Mouse (Mus musculus) heart, embryonic 12.5 days (tissue): ENCODE data around the gene Fut9. TPM values are rescaled to one million over a fixed set of nuclear protein-coding genes. Genes with fewer than 3 reads are reported as not detected.

Experiments used
- ATAC-seq: fragments of 200-750 bp; cut with Nextera tagmentation; 2 replicates; pipeline ENCODE4 v1.8.0; 2017; ENCODE audit warnings: moderate TSS enrichment, moderate library complexity; ENCODE audit not compliant: insufficient number of reproducible peaks, low FRiP score
- H3K27ac ChIP-seq: fragments of 300-500 bp; sonication (generic); 2 replicates; pipeline ENCODE4 v1.5.1; 2016; ENCODE audit warnings: mild to moderate bottlenecking, moderate library complexity; ENCODE audit not compliant: poor library complexity, severe bottlenecking
- H3K27me3 ChIP-seq: fragments of 300-500 bp; sonication (generic); replicated peaks from 2 replicates; pipeline ENCODE4 v1.6.1; 2016; ENCODE audit warnings: mild to moderate bottlenecking, moderate library complexity
- H3K36me3 ChIP-seq: fragments of 300-500 bp; sonication (generic); 2 replicates; pipeline ENCODE4 v1.6.1; 2016; ENCODE audit warnings: mild to moderate bottlenecking, moderate library complexity
- H3K4me1 ChIP-seq: fragments of 300-500 bp; sonication (generic); replicated peaks from 2 replicates; pipeline ENCODE4 v1.6.1; 2016; ENCODE audit warnings: mild to moderate bottlenecking
- H3K4me2 ChIP-seq: fragments of 300-500 bp; sonication (generic); 2 replicates; pipeline ENCODE4 v1.6.1; 2016; ENCODE audit warnings: mild to moderate bottlenecking, moderate library complexity
- H3K4me3 ChIP-seq: fragments of 300-500 bp; sonication (generic); 2 replicates; pipeline ENCODE4 v1.5.1; 2016; ENCODE audit warnings: mild to moderate bottlenecking
- H3K9ac ChIP-seq: fragments of 300-500 bp; sonication (generic); 2 replicates; pipeline ENCODE4 v1.6.1; 2016; ENCODE audit warnings: mild to moderate bottlenecking, moderate library complexity
- H3K9me3 ChIP-seq: fragments of 300-500 bp; sonication (generic); replicated peaks from 2 replicates; pipeline ENCODE4 v1.6.1; 2016; ENCODE audit warnings: mild to moderate bottlenecking, moderate library complexity
- WGBS: fragments of 180-500 bp; shearing (Covaris S2); methylation state at CpG from one replicate; pipeline ENCODE4 v1.1.7; 2016; 5-methylcytosine and 5-hydroxymethylcytosine counted together
- polyA plus RNA-seq: library from polyadenylated mRNA; unstranded; fragments of >200 nt; fragmentation: Nextera tagmentation; extraction: Ambion mirVana; gene quantifications from 2 replicates; pipeline ENCODE4 v1.2.1, GENCODE M21; 2016

Fut9 gene
- polyA plus RNA-seq, 1 experiment from 2014 or later = 0.06 TPM

GRCm38 (mm10) chr4:25763091-25763490 lies 37.0 kb downstream of the Fut9 start:
- Histone ChIP-seq H3K27me3 (no peaks in the 10 kb centered on the region), H3K9me3 (no peaks in the 10 kb centered on the region), H3K4me3 (no peak overlapping the region), H3K4me2 (no peak overlapping the region), H3K4me1 (no peaks in the 10 kb centered on the region), H3K27ac (no peak overlapping the region), H3K9ac (no peak overlapping the region), H3K36me3 (no peaks in the 10 kb centered on the region)
- ATAC-seq = no peak

- Histone ChIP-seq H3K9ac (no peak overlapping the region), H3K27me3 (no peaks in the 10 kb centered on the region), H3K36me3 (no peaks in the 10 kb centered on the region), H3K4me2 (no peak overlapping the region), H3K4me1 (no peaks in the 10 kb centered on the region), H3K9me3 (no peaks in the 10 kb centered on the region), H3K27ac (no peak overlapping the region), H3K4me3 (no peak overlapping the region)
- no peak for ATAC-seq
- WGBS = 70% methylated on average over 4 of the region's 5 CpGs
Measured at GRCm38 (mm10) chr4:25757909-25758548, 42.0 kb downstream of the Fut9 start.

- H3K36me3 ChIP-seq = no peaks in the 10 kb centered on the region
- no peaks in the 10 kb centered on the region for H3K27me3 ChIP-seq
- no peak overlapping the region for H3K4me3 ChIP-seq
- no peak for ATAC-seq
- H3K27ac ChIP-seq = no peak overlapping the region
- H3K9ac ChIP-seq = no peak overlapping the region
- H3K9me3 ChIP-seq = no peaks in the 10 kb centered on the region
- no peak overlapping the region for H3K4me2 ChIP-seq
- WGBS = 70% methylated on average over 5 of the region's 5 CpGs
- no peaks in the 10 kb centered on the region for H3K4me1 ChIP-seq
Measured at GRCm38 (mm10) chr4:25741553-25741952, 58.5 kb downstream of the Fut9 start.

GRCm38 (mm10) chr4:25738782-25739181 lies 61.3 kb downstream of the Fut9 start:
- 77% methylated on average over 4 of the region's 4 CpGs for WGBS
- H3K27me3 ChIP-seq = no peaks in the 10 kb centered on the region
- no peak for ATAC-seq
- H3K4me2 ChIP-seq = no peak overlapping the region
- no peaks in the 10 kb centered on the region for H3K36me3 ChIP-seq
- no peaks in the 10 kb centered on the region for H3K9me3 ChIP-seq
- no peak overlapping the region for H3K9ac ChIP-seq
- no peaks in the 10 kb centered on the region for H3K4me1 ChIP-seq
- no peak overlapping the region for H3K4me3 ChIP-seq
- no peak overlapping the region for H3K27ac ChIP-seq

- 83% methylated on average over 5 of the region's 5 CpGs for WGBS
Measured at GRCm38 (mm10) chr4:25721576-25721975, 78.5 kb downstream of the Fut9 start.

GRCm38 (mm10) chr4:25713907-25714306 lies 86.1 kb downstream of the Fut9 start:
- Histone ChIP-seq H3K9ac (no peak overlapping the region), H3K27me3 (no peaks in the 10 kb centered on the region), H3K9me3 (peaks cover 5% of the 10 kb centered on the region; the same call in 1 of the 2 replicates), H3K27ac (no peak overlapping the region), H3K4me2 (no peak overlapping the region), H3K36me3 (no peaks in the 10 kb centered on the region), H3K4me3 (no peak overlapping the region), H3K4me1 (no peaks in the 10 kb centered on the region)
- no peak for ATAC-seq
- 67% methylated on average over 2 of the region's 2 CpGs for WGBS

More at GRCm38 (mm10) chr4:25721576-25721975, 78.5 kb downstream of the Fut9 start:
- H3K4me3 ChIP-seq = no peak overlapping the region
- no peak overlapping the region for H3K27ac ChIP-seq
- H3K27me3 ChIP-seq = no peaks in the 10 kb centered on the region
- H3K36me3 ChIP-seq = no peaks in the 10 kb centered on the region
- H3K4me1 ChIP-seq = no peaks in the 10 kb centered on the region
- no peak overlapping the region for H3K4me2 ChIP-seq
- no peak overlapping the region for H3K9ac ChIP-seq
- no peak for ATAC-seq
- H3K9me3 ChIP-seq = no peaks in the 10 kb centered on the region

GRCm38 (mm10) chr4:25684976-25685375 lies 115.1 kb downstream of the Fut9 start:
- no peak overlapping the region for H3K4me3 ChIP-seq
- no peak for ATAC-seq
- H3K27ac ChIP-seq = no peak overlapping the region
- no peaks in the 10 kb centered on the region for H3K9me3 ChIP-seq
- H3K27me3 ChIP-seq = no peaks in the 10 kb centered on the region
- no peaks in the 10 kb centered on the region for H3K4me1 ChIP-seq
- 74% methylated on average over 3 of the region's 3 CpGs for WGBS
- H3K9ac ChIP-seq = no peak overlapping the region
- H3K4me2 ChIP-seq = no peak overlapping the region
- H3K36me3 ChIP-seq = no peaks in the 10 kb centered on the region

- Histone ChIP-seq H3K9me3 (no peaks in the 10 kb centered on the region), H3K36me3 (no peaks in the 10 kb centered on the region), H3K9ac (no peak overlapping the region), H3K27me3 (no peaks in the 10 kb centered on the region), H3K4me2 (no peak overlapping the region), H3K27ac (no peak overlapping the region), H3K4me3 (no peak overlapping the region), H3K4me1 (no peaks in the 10 kb centered on the region)
- 69% methylated on average over 1 of the region's 1 CpGs for WGBS
- ATAC-seq = no peak
Measured at GRCm38 (mm10) chr4:25664196-25664595, 135.8 kb downstream of the Fut9 start.

- 75% methylated on average over 3 of the region's 3 CpGs for WGBS
- H3K9me3 ChIP-seq = no peaks in the 10 kb centered on the region
- no peak for ATAC-seq
Measured at GRCm38 (mm10) chr4:25661204-25661727, 138.8 kb downstream of the Fut9 start.

GRCm38 (mm10) chr4:25658792-25659191 lies 141.3 kb downstream of the Fut9 start:
- Histone ChIP-seq H3K36me3 (no peaks in the 10 kb centered on the region), H3K27ac (no peak overlapping the region), H3K4me2 (no peak overlapping the region), H3K9ac (no peak overlapping the region), H3K27me3 (no peaks in the 10 kb centered on the region), H3K4me1 (no peaks in the 10 kb centered on the region), H3K4me3 (no peak overlapping the region), H3K9me3 (no peaks in the 10 kb centered on the region)
- no peak for ATAC-seq
- WGBS = 67% methylated on average over 3 of the region's 3 CpGs

More at GRCm38 (mm10) chr4:25661204-25661727, 138.8 kb downstream of the Fut9 start:
- no peak overlapping the region for H3K27ac ChIP-seq
- no peak overlapping the region for H3K9ac ChIP-seq
- H3K4me3 ChIP-seq = no peak overlapping the region
- no peak overlapping the region for H3K4me2 ChIP-seq
- H3K27me3 ChIP-seq = no peaks in the 10 kb centered on the region
- no peaks in the 10 kb centered on the region for H3K36me3 ChIP-seq
- no peaks in the 10 kb centered on the region for H3K4me1 ChIP-seq

- Histone ChIP-seq H3K27ac (no peak overlapping the region), H3K4me3 (no peak overlapping the region), H3K4me2 (no peak overlapping the region), H3K9ac (no peak overlapping the region), H3K9me3 (no peaks in the 10 kb centered on the region), H3K27me3 (no peaks in the 10 kb centered on the region), H3K4me1 (no peaks in the 10 kb centered on the region), H3K36me3 (no peaks in the 10 kb centered on the region)
- WGBS = 76% methylated on average over 3 of the region's 3 CpGs
- ATAC-seq = no peak
Measured at GRCm38 (mm10) chr4:25651902-25652301, 148.1 kb downstream of the Fut9 start.

GRCm38 (mm10) chr4:25648107-25648506 lies 151.9 kb downstream of the Fut9 start:
- no peak overlapping the region for H3K27ac ChIP-seq
- 79% methylated on average over 2 of the region's 2 CpGs for WGBS
- H3K27me3 ChIP-seq = no peaks in the 10 kb centered on the region
- H3K9ac ChIP-seq = no peak overlapping the region
- no peaks in the 10 kb centered on the region for H3K36me3 ChIP-seq
- no peak overlapping the region for H3K4me2 ChIP-seq
- H3K4me1 ChIP-seq = no peaks in the 10 kb centered on the region
- H3K9me3 ChIP-seq = no peaks in the 10 kb centered on the region
- ATAC-seq = no peak
- no peak overlapping the region for H3K4me3 ChIP-seq
